Mouse (Mus musculus): ENCODE measurements around the gene Vrk1.
A peak's percentile ranks its signal among the peaks of the same experiment; 100 is the strongest.

Vrk1 gene

GRCm38 (mm10) chr12:106059873-106060573 lies 50.0 kb downstream of the Vrk1 start:
- DNase-seq = no peak

- no peak for DNase-seq
Observed at GRCm38 (mm10) chr12:106070434-106071155, 60.6 kb downstream of the Vrk1 start.

GRCm38 (mm10) chr12:106071575-106072166 lies 61.6 kb downstream of the Vrk1 start:
- DNase-seq = no peak

- peak; percentile 38 to 59 for DNase-seq
Observed at GRCm38 (mm10) chr12:106074371-106075155, 64.5 kb downstream of the Vrk1 start.

- peak; percentile 6 to 53 for DNase-seq
Observed at GRCm38 (mm10) chr12:106076131-106076530, 66.1 kb downstream of the Vrk1 start.

GRCm38 (mm10) chr12:106080511-106080910 lies 70.5 kb downstream of the Vrk1 start:
- no peak for DNase-seq

- DNase-seq = no peak
Observed at GRCm38 (mm10) chr12:106080945-106081747, 71.1 kb downstream of the Vrk1 start.

GRCm38 (mm10) chr12:106081748-106082140 lies 71.7 kb downstream of the Vrk1 start:
- no peak for DNase-seq

- no peak for DNase-seq
Observed at GRCm38 (mm10) chr12:106082191-106082957, 72.3 kb downstream of the Vrk1 start.

GRCm38 (mm10) chr12:106082958-106083381 lies 72.9 kb downstream of the Vrk1 start:
- no peak for DNase-seq

- DNase-seq = no peak
Observed at GRCm38 (mm10) chr12:106084126-106084525, 74.1 kb downstream of the Vrk1 start.

- no peak for DNase-seq
Observed at GRCm38 (mm10) chr12:106094827-106095226, 84.8 kb downstream of the Vrk1 start.

GRCm38 (mm10) chr12:106102003-106102402 lies 92.0 kb downstream of the Vrk1 start:
- no peak for DNase-seq

- DNase-seq = no peak
Observed at GRCm38 (mm10) chr12:106102726-106103643, 93.0 kb downstream of the Vrk1 start.

- no peak for DNase-seq
Observed at GRCm38 (mm10) chr12:106107272-106107671, 97.2 kb downstream of the Vrk1 start.

- peak; percentile 29 to 76 for DNase-seq
Observed at GRCm38 (mm10) chr12:106115070-106115891, 105.3 kb downstream of the Vrk1 start.

GRCm38 (mm10) chr12:106115892-106116206 lies 105.8 kb downstream of the Vrk1 start:
- DNase-seq = no peak

GRCm38 (mm10) chr12:106123276-106123675 lies 113.2 kb downstream of the Vrk1 start:
- DNase-seq = no peak

GRCm38 (mm10) chr12:106124581-106124980 lies 114.6 kb downstream of the Vrk1 start:
- no peak for DNase-seq
